Mouse (Mus musculus): ENCODE measurements around the gene Tbx15. TPM values are rescaled to one million over a fixed set of nuclear protein-coding genes. Genes with fewer than 3 reads are reported as not detected.

Gene Tbx15
- total and polyA plus RNA-seq, 2 experiments from 2014 or later: 0.64 to 4.3 TPM

DNA sequence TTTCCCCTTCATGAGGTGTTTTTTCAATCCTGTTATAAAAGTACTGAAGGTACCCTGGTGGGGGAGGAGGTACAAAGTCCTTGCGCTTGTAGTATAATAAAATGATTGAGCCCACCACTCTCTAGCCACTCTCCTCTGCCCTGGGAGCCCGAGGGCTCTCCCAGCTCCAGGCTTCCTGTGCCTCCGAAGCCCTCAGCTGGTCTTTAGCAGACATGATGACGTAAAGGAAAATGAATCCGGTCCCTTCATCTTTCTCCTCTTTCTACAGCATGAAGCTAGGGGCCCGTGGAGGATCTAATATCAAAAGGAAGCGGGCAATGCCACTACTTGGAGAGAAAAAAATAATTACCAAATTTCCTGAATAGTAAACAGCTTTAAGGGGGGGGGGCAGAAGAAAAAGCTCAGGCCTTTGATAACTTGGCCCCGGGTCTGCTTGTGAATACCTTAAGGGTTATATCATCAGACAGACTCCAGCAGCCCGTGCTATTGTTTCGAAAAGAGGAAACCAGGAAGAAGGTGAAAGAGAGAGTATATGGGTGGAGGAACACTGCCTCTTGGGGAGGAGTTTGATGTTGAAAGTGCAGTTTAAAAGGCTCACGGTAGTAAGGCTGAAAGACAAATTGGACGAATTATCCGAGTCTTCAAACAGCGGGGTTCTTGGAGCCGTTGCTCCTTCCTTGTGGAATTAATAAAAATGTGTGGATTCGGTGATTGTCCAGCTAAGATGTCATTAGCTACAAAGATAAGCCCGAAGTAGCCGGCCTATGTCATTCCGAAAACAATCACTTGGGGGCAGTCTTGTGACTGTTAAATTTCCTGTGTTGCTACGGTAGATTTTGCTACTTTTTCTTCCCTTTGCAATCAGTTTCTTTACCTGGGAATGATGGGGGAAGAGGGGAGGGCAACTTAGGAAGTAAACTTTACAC lies 6.5 kb upstream of the Tbx15 start:
- DNase-seq (ENCODE audit: low spot score): peak; percentile 79
- peak overlapping the region; percentile 13; the same call in 1 of the 2 replicates for H3K4me3 ChIP-seq (ENCODE audit: low read length)

DNA sequence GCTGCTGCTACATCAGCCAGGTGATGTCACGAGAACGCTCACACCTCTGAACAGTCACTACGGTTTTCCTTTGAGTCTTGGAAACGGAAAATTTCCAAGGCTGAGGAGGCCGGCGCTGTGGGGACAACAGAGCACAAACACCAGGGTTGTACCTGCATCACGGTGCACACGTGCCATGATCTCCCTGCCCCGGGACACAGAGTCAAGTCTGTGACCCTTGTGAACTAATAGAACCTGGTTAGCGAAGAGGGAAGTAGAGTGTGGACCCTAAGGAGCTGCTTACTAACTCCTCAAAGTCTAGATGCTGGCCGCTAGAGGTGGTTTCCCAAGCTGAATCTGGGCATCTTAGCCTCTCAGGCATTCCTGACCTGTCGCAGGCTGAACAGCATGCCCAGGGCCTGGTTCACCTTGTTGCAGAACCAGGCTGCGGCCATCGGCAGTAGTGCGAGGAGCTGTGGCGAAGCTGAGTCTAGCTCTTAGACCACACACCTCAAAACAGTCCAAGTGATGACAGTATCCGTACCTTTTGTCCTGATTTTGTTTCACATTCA lies 5.8 kb upstream of the Tbx15 start:
- Histone ChIP-seq H3K4me2 (ENCODE audit: low read depth, low read length) (peak overlapping the region; percentile 45), H3K36me3 (ENCODE audit: insufficient read depth, low read length) (no peaks in the 10 kb centered on the region), H3K9ac (replicated peaks; ENCODE audit: low read length) (no peak overlapping the region), H3K27me3 (ENCODE audit: insufficient read depth, low read length) (peaks cover 60% of the 10 kb centered on the region), H3K27ac (no peak overlapping the region), H3K4me1 (ENCODE audit: insufficient read depth, low read length) (no peaks in the 10 kb centered on the region), H3K4me3 (ENCODE audit: low read length) (peak overlapping the region; percentile 13; the same call in 1 of the 2 replicates), H3K9me3 (ENCODE audit: low read length) (no peaks in the 10 kb centered on the region)
- 5% methylated on average over 17 of the region's 17 CpGs for WGBS
- peak; percentile 39 for ATAC-seq
- no peak for DNase-seq (ENCODE audit: low spot score)
- TF ChIP-seq CTCF (IDR thresholded peaks at IDR 0.05; ENCODE audit: low read depth): no peak

More for the DNA sequence above, 6.5 kb upstream of the Tbx15 start:
- peak; percentile 42; the same call in 1 of the 2 replicates for ATAC-seq
- no peaks in the 10 kb centered on the region for H3K36me3 ChIP-seq (ENCODE audit: insufficient read depth, low read length)
- peak; percentile 73 for TF ChIP-seq CTCF (IDR thresholded peaks at IDR 0.05; ENCODE audit: low read depth)
- H3K27me3 ChIP-seq (ENCODE audit: insufficient read depth, low read length): peaks cover 53% of the 10 kb centered on the region
- H3K9ac ChIP-seq (replicated peaks; ENCODE audit: low read length): no peak overlapping the region
- peak overlapping the region; percentile 45 for H3K4me2 ChIP-seq (ENCODE audit: low read depth, low read length)
- H3K4me1 ChIP-seq (ENCODE audit: insufficient read depth, low read length): no peaks in the 10 kb centered on the region
- no peak overlapping the region for H3K27ac ChIP-seq
- WGBS: 10% methylated on average over 20 of the region's 20 CpGs
- H3K9me3 ChIP-seq (ENCODE audit: low read length): no peaks in the 10 kb centered on the region

DNA sequence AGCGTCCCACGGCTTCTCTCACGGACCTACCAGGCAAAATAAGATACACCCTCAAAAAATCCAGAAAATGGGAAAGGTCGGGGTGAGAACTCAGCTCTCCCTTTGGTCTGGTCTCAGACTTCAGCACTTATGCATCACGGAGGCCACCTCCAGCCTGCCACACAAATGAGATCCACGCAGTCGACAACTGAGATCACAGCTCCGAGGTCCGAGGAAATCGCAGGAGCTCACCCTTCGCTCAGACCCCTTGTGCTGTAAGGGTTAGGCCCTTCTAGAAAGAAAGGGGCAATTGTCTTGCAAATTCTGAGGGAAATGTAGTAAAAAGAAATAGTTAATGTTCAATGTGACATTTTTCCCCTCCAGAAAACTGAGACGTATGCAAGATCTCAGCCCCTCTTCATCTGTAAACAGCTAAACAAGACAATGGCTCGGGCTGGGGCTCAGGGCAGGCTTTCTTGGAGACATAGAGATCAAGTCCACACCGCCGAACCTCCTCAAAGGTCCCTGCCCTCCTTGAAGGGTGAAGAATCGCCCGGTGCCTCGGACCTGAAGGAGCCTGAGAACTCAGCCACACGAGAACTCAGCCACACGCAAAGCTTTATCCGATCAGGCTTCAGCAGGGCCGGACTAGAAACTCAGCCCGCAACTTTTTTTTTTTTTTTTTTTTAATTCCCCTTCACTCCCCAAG lies 4.9 kb upstream of the Tbx15 start:
- no peaks in the 10 kb centered on the region for H3K36me3 ChIP-seq (ENCODE audit: insufficient read depth, low read length)
- H3K9ac ChIP-seq (replicated peaks; ENCODE audit: low read length): no peak overlapping the region
- no peak overlapping the region for H3K4me3 ChIP-seq (ENCODE audit: low read length)
- no peak for ATAC-seq
- no peak overlapping the region for H3K27ac ChIP-seq
- H3K9me3 ChIP-seq (ENCODE audit: low read length): no peaks in the 10 kb centered on the region
- no peak overlapping the region for H3K4me2 ChIP-seq (ENCODE audit: low read depth, low read length)
- no peak for TF ChIP-seq CTCF (IDR thresholded peaks at IDR 0.05; ENCODE audit: low read depth)
- peaks cover 69% of the 10 kb centered on the region for H3K27me3 ChIP-seq (ENCODE audit: insufficient read depth, low read length)
- no peaks in the 10 kb centered on the region for H3K4me1 ChIP-seq (ENCODE audit: insufficient read depth, low read length)
- DNase-seq (ENCODE audit: low spot score): no peak
- WGBS: 5% methylated on average over 23 of the region's 23 CpGs

DNA sequence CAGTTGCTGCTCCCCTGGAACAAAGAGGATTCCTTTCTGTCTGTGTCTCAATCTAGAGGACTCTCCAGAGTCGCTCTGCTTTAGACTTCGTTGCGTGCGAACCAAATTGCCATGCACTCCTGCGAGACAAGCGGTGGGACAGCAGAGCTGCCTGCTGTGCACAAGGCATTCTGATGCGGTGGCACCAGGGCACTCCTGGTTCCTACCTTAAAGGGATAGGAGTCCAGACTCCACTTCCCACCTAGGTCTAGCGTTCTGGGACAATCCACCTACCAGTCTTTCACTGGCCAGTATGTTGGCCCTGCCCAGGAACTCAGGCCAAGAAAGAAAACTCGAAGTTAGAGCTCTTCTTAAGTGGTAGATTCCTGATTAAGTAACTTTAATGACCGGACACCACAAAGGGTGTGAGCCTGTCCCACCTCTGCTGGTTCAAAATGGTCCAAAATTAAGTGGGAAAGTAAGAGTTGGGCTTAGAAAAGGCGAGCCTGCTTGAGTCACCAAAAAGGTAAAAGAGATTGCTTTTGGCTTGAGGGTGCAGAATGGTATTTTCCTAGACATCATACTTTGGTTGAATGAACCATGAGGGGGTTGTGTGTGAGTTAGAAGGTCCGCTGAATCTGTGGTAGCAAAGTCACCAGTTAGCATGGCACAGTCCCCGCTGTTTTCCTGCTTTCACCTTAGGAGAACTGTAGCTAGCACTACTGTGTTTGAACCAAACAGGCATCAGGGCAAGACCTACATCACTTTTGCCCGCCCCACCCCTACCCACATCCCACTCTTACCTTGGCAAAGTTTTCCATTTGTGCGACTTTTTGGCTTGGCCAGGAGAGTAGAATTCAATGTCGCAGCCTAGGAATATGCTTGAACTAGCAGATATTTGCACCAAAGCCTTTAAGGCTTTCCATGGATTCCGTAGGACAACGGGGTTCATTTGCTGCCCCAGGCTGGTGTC lies 4.1 kb upstream of the Tbx15 start:
- no peak overlapping the region for H3K27ac ChIP-seq
- H3K4me3 ChIP-seq (ENCODE audit: low read length): no peak overlapping the region
- no peak overlapping the region for H3K9ac ChIP-seq (replicated peaks; ENCODE audit: low read length)
- no peaks in the 10 kb centered on the region for H3K9me3 ChIP-seq (ENCODE audit: low read length)
- H3K4me2 ChIP-seq (ENCODE audit: low read depth, low read length): no peak overlapping the region
- H3K27me3 ChIP-seq (ENCODE audit: insufficient read depth, low read length): peaks cover 75% of the 10 kb centered on the region
- ATAC-seq: no peak
- DNase-seq (ENCODE audit: low spot score): no peak
- TF ChIP-seq CTCF (IDR thresholded peaks at IDR 0.05; ENCODE audit: low read depth): no peak
- 4% methylated on average over 18 of the region's 18 CpGs for WGBS
- H3K36me3 ChIP-seq (ENCODE audit: insufficient read depth, low read length): no peaks in the 10 kb centered on the region
- no peaks in the 10 kb centered on the region for H3K4me1 ChIP-seq (ENCODE audit: insufficient read depth, low read length)

DNA sequence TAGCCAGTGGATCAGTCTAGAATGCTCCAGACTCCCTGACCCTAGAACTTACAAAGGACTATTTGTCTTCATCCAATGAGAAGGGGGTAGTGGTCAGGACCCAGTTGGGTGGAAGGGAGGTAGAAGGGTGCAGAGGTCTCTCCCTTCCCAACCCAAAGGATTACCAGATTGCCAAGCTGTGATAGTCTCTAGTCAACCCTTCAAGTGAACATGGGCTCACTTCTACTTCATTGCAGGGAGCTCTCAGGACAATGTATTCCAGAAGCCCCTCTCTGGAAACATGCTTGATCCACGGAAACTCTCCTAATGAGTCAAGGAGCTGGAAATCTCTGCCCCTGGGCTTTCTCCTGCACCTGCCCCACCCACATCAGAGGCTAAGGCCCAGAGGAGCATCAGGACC lies 1.5 kb upstream of the Tbx15 start:
- Histone ChIP-seq H3K27ac (no peak overlapping the region), H3K36me3 (ENCODE audit: insufficient read depth, low read length) (no peaks in the 10 kb centered on the region), H3K9me3 (ENCODE audit: low read length) (no peaks in the 10 kb centered on the region), H3K4me2 (ENCODE audit: low read depth, low read length) (no peak overlapping the region), H3K27me3 (ENCODE audit: insufficient read depth, low read length) (peaks cover 85% of the 10 kb centered on the region), H3K4me3 (ENCODE audit: low read length) (no peak overlapping the region), H3K4me1 (ENCODE audit: insufficient read depth, low read length) (no peaks in the 10 kb centered on the region), H3K9ac (replicated peaks; ENCODE audit: low read length) (no peak overlapping the region)
- ATAC-seq: no peak
- DNase-seq (ENCODE audit: low spot score): no peak
- WGBS: 4% methylated on average over 1 of the region's 1 CpGs
- TF ChIP-seq CTCF (IDR thresholded peaks at IDR 0.05; ENCODE audit: low read depth): no peak

Measured in hindbrain, postnatal 0 days (tissue).